Mouse (Mus musculus) hindbrain, embryonic 13.5 days (tissue): ENCODE results near the gene Rrp8. TPM values are rescaled to one million over a fixed set of nuclear protein-coding genes. Genes with fewer than 3 reads are reported as not detected.

Experiments used
- ATAC-seq: fragments of 200-750 bp; cut with Nextera tagmentation; 2 replicates; pipeline ENCODE4 v1.8.0; 2017; ENCODE audit warnings: moderate TSS enrichment; ENCODE audit not compliant: low FRiP score
- H3K27ac ChIP-seq: fragments of 300-500 bp; sonication (generic); 2 replicates; pipeline ENCODE4 v1.5.1; 2015; ENCODE audit warnings: inconsistent platforms, mild to moderate bottlenecking, moderate library complexity
- H3K27me3 ChIP-seq: fragments of 300-500 bp; sonication (generic); 2 replicates; pipeline ENCODE4 v1.6.1; 2015; ENCODE audit warnings: mild to moderate bottlenecking, inconsistent platforms
- H3K36me3 ChIP-seq: fragments of 300-500 bp; sonication (generic); 2 replicates; pipeline ENCODE4 v1.6.1; 2015; ENCODE audit warnings: mild to moderate bottlenecking, inconsistent platforms
- H3K4me1 ChIP-seq: fragments of 300-500 bp; sonication (generic); replicated peaks from 2 replicates; pipeline ENCODE4 v1.6.1; 2015; ENCODE audit warnings: inconsistent platforms
- H3K4me2 ChIP-seq: fragments of 300-500 bp; sonication (generic); 2 replicates; pipeline ENCODE4 v1.6.1; 2015; ENCODE audit warnings: inconsistent platforms, mild to moderate bottlenecking, moderate library complexity
- H3K4me3 ChIP-seq: fragments of 300-500 bp; sonication (generic); 2 replicates; pipeline ENCODE4 v1.5.1; 2015; ENCODE audit warnings: mild to moderate bottlenecking, inconsistent platforms
- H3K9ac ChIP-seq: fragments of 300-500 bp; sonication (generic); 2 replicates; pipeline ENCODE4 v1.6.1; 2015; ENCODE audit warnings: mild to moderate bottlenecking, inconsistent platforms
- H3K9me3 ChIP-seq: fragments of 300-500 bp; sonication (generic); 2 replicates; pipeline ENCODE4 v1.6.1; 2016; ENCODE audit warnings: inconsistent platforms
- WGBS: fragments of 180-500 bp; shearing (Covaris S2); methylation state at CpG from one replicate; pipeline ENCODE4 v1.1.7; 2015; 5-methylcytosine and 5-hydroxymethylcytosine counted together
- polyA plus RNA-seq: library from polyadenylated mRNA; unstranded; fragments of >200 nt; fragmentation: Nextera tagmentation; extraction: Ambion mirVana; gene quantifications from 2 replicates; pipeline ENCODE4 v1.2.1, GENCODE M21; 2015

The Rrp8 gene
- 25.8 and 28.0 TPM in 2 replicates for polyA plus RNA-seq

DNA sequence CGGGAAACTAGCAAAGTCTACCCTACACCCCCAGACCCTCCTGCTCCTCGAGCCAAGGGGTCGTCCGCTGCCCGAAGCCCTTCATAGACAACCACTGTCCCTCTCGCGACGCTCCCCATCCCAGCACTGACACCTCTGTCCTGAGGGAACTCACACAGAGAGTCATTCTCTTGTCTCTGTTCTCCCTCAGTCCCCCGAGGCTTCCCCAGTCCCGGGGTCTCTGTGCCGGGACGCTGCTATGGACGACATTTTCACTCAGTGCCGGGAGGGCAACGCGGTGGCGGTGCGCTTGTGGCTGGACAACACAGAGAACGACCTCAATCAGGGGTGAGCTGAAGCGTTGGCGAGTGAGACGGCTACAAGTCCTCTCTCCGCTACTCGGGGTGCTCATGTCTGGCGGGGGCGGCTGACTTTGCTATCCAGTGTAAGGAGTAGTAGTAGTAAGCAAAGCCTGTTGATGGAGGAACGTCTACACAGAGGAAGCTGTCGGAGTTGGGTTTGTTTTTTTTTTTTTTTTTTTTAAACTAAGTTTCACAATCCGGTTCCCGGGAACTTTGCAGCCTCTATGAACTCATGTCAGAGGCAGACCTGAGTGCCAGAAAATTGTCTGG is at the start of gene Rrp8:
TSS of gene Rrp8 (minus strand) at position 475 of the 611 bp plus-strand sequence.
- peaks cover 50% of the 10 kb centered on the region for H3K36me3 ChIP-seq

DNA sequence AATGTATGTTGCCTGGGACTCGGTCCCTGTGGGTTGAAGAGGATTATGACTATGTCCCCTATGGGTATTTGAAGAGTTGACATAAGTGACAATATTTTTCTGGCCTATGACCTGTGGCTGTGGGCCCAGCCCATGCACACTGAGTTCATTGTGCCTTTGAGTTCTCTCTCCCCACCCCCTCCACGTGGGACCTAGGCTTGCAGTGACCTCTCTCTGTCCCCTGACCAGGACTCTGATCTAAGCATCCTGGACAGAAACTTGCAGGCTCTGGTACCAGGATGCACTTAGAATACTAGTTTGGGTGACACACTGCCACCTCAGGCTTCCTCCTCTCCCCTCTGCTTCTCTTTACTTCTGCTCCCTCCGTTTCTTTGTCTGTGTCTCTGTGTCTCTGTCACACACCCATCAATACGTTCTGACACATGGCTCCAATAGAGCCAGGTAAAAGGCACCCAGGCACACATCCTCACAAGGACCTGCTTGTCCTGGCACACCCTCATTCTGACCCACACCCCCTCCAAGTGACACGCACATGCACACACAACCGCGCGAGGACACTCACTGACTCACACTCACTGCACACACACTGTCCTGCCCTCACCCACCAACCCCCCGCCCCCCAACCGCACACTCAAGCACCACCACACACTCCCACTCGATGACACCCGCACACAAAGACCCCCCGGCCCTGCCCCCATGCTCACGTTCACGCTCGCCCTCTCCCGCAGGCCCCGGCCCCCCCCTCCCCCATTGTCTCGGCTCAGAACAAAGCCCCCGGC is 49.5 kb upstream of the Rrp8 start:
- WGBS = 5% methylated on average over 19 of the region's 20 CpGs
- Histone ChIP-seq H3K4me1 (peaks cover 58% of the 10 kb centered on the region), H3K36me3 (peaks cover 29% of the 10 kb centered on the region), H3K9ac (peak overlapping the region; percentile 100), H3K9me3 (no peaks in the 10 kb centered on the region), H3K27me3 (no peaks in the 10 kb centered on the region), H3K4me3 (peak overlapping the region; percentile 90), H3K4me2 (peak overlapping the region; percentile 94), H3K27ac (peak overlapping the region; percentile 99)
- ATAC-seq = peak; percentile 74

More for the DNA sequence above, at the start of gene Rrp8:
- H3K27me3 ChIP-seq = no peaks in the 10 kb centered on the region
- no peaks in the 10 kb centered on the region for H3K9me3 ChIP-seq
- H3K9ac ChIP-seq = peak within 1 kb of the TSS; percentile 91
- H3K4me2 ChIP-seq = peak within 1 kb of the TSS; percentile 90
- WGBS = under 1% methylated on average over 30 of the region's 30 CpGs
- H3K4me1 ChIP-seq = peaks cover 35% of the 10 kb centered on the region
- ATAC-seq = 0 out of 2 replicates have a peak, but pooled peaks have one; percentile 7
- H3K27ac ChIP-seq = peak within 1 kb of the TSS; percentile 81
- H3K4me3 ChIP-seq = peak within 1 kb of the TSS; percentile 80

DNA sequence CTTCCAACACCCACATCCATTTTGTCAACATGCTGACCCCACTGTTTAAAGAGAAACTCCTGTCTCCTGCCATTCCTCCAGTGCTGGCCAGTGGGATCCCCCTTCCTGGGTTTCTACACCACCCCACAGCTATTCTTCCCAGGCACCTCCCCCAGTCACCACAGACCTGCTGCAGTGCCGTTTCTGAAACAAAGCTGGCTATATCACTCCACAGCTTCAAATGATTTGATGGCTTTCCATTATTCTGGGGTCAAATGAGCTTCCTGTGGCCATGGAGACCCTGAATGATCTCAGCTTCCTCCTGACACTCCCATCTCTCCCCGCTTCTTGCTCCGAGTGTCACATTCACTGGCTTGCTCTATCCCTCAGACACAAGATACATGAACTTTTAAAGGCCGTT is 47.4 kb upstream of the Rrp8 start:
- no peaks in the 10 kb centered on the region for H3K9me3 ChIP-seq
- ATAC-seq = no peak
- 9% methylated on average over 4 of the region's 4 CpGs for WGBS
- peak overlapping the region; percentile 59; the same call in 1 of the 2 replicates for H3K27ac ChIP-seq
- H3K4me2 ChIP-seq = peak overlapping the region; percentile 94
- H3K4me3 ChIP-seq = peak overlapping the region; percentile 90
- peaks cover 75% of the 10 kb centered on the region for H3K4me1 ChIP-seq
- peak overlapping the region; percentile 63 for H3K9ac ChIP-seq
- peaks cover 50% of the 10 kb centered on the region for H3K36me3 ChIP-seq
- no peaks in the 10 kb centered on the region for H3K27me3 ChIP-seq

DNA sequence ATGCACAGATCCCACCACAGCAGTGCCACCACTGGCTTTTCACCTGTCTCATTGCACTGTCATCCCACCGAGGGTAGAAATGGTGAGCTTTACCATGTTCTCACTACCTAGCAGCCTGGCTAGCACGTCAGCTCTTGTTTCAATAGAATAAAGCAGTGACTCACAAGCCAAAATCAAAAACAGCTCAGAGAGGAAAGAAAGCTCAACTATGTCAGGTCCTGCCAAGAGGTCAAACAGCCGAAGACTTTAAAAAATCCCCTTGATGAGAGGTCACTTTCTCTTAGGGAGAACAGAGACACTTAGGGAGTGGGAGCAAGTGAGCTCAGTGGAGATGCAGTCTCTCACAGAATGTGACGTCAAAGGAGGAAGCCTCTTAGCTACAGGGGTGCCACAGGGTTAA is 46.7 kb upstream of the Rrp8 start:
- H3K36me3 ChIP-seq = peaks cover 57% of the 10 kb centered on the region
- H3K9me3 ChIP-seq = no peaks in the 10 kb centered on the region
- H3K27me3 ChIP-seq = no peaks in the 10 kb centered on the region
- H3K27ac ChIP-seq = no peak overlapping the region
- 51% methylated on average over 4 of the region's 4 CpGs for WGBS
- peak overlapping the region; percentile 63 for H3K9ac ChIP-seq
- H3K4me3 ChIP-seq = peak overlapping the region; percentile 90; the same call in 1 of the 2 replicates
- ATAC-seq = no peak
- peaks cover 81% of the 10 kb centered on the region for H3K4me1 ChIP-seq
- H3K4me2 ChIP-seq = peak overlapping the region; percentile 94

DNA sequence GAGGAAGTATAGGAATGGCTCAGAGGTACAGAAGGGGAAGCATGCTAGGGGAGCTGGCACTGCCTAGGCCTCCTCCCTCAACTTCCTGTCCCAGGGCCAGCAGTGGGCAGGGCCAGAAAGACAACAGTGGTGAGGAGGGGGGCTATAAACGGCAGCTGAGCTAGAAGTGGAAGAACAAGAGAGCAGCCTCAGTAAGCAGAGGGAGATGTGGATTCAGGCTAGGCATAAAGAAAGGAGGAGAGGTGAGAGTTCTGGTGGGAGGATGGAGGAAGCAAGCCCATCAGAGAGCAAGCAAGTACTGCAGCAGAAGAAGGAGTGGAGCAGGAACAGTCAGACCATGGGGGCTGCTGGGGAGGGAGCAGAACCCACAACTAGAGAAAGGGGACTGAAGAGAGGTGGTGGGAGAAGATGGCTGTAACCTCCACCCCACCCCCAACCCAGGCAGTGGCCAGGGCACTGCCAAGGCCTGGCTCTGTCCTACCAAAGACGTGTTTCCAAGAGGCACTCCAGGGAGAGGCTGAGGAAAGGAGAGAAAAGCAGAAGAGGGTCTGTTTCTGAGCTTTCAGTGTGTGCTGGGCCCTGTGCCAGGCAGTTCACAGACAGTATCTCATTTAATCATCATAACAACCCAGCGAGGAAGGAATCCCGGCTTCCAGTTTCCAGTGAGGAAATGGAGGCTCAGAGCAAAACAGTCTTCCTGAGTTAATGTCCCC is 41.5 kb upstream of the Rrp8 start:
- H3K27ac ChIP-seq = peak overlapping the region; percentile 72
- peak overlapping the region; percentile 66 for H3K9ac ChIP-seq
- peaks cover 70% of the 10 kb centered on the region for H3K36me3 ChIP-seq
- H3K4me2 ChIP-seq = peak overlapping the region; percentile 43
- WGBS = 39% methylated on average over 4 of the region's 4 CpGs
- ATAC-seq = peak; percentile 83
- no peaks in the 10 kb centered on the region for H3K9me3 ChIP-seq
- H3K4me3 ChIP-seq = peak overlapping the region; percentile 10; the same call in 1 of the 2 replicates
- H3K4me1 ChIP-seq = peaks cover 90% of the 10 kb centered on the region
- no peaks in the 10 kb centered on the region for H3K27me3 ChIP-seq

DNA sequence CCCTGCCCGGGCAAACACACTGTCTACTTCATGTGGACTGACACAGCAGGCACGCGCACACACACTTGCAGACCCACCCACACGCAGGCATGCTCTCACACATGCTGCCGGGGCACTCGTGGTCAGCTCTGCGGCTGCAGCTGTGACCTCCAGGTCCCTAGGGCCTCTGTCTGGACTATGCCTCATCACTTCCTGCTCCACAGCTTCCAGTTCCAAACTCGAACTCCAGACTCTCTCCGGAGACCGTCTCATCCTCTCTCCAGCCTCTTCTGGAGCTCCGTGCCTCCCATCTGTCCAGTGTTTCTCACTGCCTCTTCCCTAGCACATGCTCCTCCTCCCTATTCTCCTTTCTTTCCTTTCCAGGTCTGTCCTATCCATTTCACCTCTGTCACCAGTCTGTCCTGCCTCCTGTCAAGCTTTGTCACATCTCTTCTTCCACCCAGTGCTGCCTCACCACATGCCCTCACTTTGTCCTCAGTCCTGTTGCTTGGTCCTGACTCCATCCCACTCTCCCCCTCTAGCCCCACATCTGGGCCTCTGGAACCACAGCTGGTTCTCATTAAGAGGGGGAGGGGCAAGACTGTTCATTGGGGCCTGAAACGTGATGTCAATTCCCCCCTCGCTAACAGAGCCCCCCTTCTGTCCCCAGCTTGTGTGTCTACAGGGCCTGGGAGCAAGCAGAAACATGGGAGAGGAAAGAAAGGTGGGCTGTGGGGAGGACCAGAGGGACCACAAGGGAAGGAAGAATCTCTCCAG is 40.8 kb upstream of the Rrp8 start:
- peak overlapping the region; percentile 14; the same call in 1 of the 2 replicates for H3K4me3 ChIP-seq
- WGBS = 44% methylated on average over 13 of the region's 13 CpGs

DNA sequence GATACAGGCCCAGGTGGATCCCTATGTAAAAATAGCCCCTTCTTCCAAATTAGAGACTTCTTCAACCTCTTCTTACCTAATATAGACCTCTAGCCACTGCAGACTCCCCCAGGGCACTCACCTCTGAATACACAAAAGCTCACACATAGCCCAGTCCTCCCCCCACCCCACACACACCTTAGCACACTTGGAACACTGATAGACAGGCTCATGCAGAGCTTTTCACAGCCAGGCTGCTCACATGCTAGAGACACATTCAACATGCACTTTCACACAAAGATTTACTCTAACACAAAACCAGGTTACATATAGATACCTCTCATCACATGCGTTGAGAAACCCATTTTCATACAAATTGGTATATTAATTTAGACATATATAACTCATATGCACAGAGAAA is 40.1 kb upstream of the Rrp8 start:
- H3K9ac ChIP-seq = no peak overlapping the region
- 78% methylated on average over 1 of the region's 1 CpGs for WGBS
- H3K4me2 ChIP-seq = peak overlapping the region; percentile 43
- H3K36me3 ChIP-seq = peaks cover 69% of the 10 kb centered on the region
- no peak overlapping the region for H3K27ac ChIP-seq
- H3K4me1 ChIP-seq = peaks cover 81% of the 10 kb centered on the region
- no peak overlapping the region for H3K4me3 ChIP-seq
- no peak for ATAC-seq
- H3K9me3 ChIP-seq = no peaks in the 10 kb centered on the region
- no peaks in the 10 kb centered on the region for H3K27me3 ChIP-seq

More for the DNA sequence above, 40.8 kb upstream of the Rrp8 start:
- peak overlapping the region; percentile 72 for H3K27ac ChIP-seq
- no peaks in the 10 kb centered on the region for H3K27me3 ChIP-seq
- H3K4me1 ChIP-seq = peaks cover 87% of the 10 kb centered on the region
- H3K36me3 ChIP-seq = peaks cover 69% of the 10 kb centered on the region
- no peaks in the 10 kb centered on the region for H3K9me3 ChIP-seq
- H3K4me2 ChIP-seq = peak overlapping the region; percentile 43
- peak; percentile 43 for ATAC-seq
- H3K9ac ChIP-seq = peak overlapping the region; percentile 66

DNA sequence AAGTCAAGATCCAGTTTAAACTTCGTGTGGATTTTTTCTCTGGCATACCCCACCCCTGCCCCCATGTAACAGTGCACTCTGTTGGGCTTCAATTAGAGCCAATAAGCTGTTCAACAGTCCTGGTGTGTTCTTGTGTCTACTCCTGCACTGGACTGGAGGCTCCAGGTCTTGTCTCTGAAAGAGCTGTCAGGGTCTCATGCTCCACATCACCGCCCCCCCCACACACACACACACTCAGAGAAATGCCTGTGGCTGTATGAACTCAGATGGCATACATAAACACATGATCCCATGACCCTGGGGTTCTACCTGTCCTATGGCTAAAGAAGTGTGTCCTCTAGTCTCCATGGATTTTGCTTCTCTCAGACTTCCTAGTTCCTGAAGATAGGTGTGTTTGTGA is 38.8 kb upstream of the Rrp8 start:
- WGBS = 91% methylated on average over 2 of the region's 2 CpGs
- Histone ChIP-seq H3K4me1 (peaks cover 82% of the 10 kb centered on the region), H3K9ac (no peak overlapping the region), H3K4me3 (no peak overlapping the region), H3K27ac (no peak overlapping the region), H3K27me3 (no peaks in the 10 kb centered on the region), H3K9me3 (no peaks in the 10 kb centered on the region), H3K4me2 (no peak overlapping the region), H3K36me3 (peaks cover 69% of the 10 kb centered on the region)
- no peak for ATAC-seq

DNA sequence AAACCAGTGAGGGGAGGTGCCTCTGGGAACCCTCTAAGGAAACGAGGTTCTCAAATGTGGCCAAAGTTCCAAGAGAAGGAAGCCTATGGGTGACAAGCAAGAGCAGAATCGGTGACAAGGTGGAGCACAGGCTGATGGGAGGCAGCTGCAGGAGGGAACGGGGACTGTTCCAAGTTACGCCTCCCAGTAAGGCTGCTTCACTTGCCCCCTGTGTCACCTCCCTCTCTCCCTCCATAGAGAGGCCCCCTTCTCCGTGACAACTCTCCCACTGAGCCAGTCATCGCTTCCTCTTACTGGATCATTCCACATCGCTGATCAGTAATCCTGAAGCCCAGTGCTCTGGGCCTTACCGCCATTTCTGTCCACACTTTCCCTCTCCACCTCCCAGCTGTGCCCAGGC is 37.5 kb upstream of the Rrp8 start:
- no peaks in the 10 kb centered on the region for H3K9me3 ChIP-seq
- H3K4me3 ChIP-seq = no peak overlapping the region
- H3K36me3 ChIP-seq = peaks cover 68% of the 10 kb centered on the region
- WGBS = 49% methylated on average over 8 of the region's 8 CpGs
- ATAC-seq = no peak
- H3K27ac ChIP-seq = peak overlapping the region; percentile 19; the same call in 1 of the 2 replicates
- H3K9ac ChIP-seq = no peak overlapping the region
- H3K4me2 ChIP-seq = no peak overlapping the region
- H3K4me1 ChIP-seq = peaks cover 82% of the 10 kb centered on the region
- no peaks in the 10 kb centered on the region for H3K27me3 ChIP-seq

DNA sequence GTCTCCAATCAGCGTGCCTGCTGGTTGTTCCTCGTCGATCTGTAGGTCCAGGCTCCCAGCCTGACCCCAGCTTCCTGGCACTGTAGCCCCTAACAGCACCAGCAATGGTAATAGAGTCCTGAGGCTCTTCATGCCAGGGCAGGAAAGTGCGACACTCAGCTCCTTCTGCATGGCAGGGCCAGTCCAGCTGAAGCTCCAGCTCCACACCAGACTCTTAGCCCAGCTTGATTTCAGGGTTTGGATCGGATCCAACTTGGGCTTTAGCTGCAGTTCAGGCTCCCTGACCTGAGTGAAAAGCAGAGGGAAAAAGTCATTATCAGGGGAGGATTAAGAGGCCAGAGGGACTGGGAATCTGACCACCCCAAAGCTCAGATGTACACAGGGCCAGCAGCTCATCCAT is 35.9 kb upstream of the Rrp8 start:
- H3K4me1 ChIP-seq = peaks cover 81% of the 10 kb centered on the region
- no peak overlapping the region for H3K27ac ChIP-seq
- ATAC-seq = no peak

DNA sequence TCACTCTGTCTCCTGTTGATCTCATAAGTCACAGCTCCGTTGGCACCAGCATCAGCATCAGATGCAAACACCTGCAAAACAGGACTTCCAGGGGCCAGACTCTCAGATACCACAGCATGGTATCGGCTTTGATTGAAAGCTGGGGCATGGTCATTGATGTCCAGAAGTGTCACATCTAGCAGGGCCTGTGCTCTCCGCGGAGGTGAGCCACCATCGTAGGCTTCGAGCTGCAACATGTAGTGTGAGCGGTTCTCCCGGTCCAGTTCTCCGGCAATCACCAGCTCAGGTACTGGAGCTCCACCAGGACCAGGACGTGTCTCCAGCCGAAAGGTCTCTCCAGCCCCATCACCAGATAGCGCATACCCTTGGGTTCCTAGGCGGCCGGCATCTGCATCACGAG is 35.1 kb upstream of the Rrp8 start:
- no peak for ATAC-seq
- no peak overlapping the region for H3K4me2 ChIP-seq
- WGBS = 96% methylated on average over 15 of the region's 15 CpGs
- peaks cover 72% of the 10 kb centered on the region for H3K36me3 ChIP-seq
- H3K4me3 ChIP-seq = no peak overlapping the region
- H3K4me1 ChIP-seq = peaks cover 81% of the 10 kb centered on the region
- no peak overlapping the region for H3K9ac ChIP-seq
- no peaks in the 10 kb centered on the region for H3K9me3 ChIP-seq
- H3K27me3 ChIP-seq = no peaks in the 10 kb centered on the region
- no peak overlapping the region for H3K27ac ChIP-seq

More for the DNA sequence above, 35.9 kb upstream of the Rrp8 start:
- 83% methylated on average over 5 of the region's 5 CpGs for WGBS
- no peak overlapping the region for H3K4me3 ChIP-seq
- no peak overlapping the region for H3K9ac ChIP-seq
- H3K36me3 ChIP-seq = peaks cover 69% of the 10 kb centered on the region
- no peaks in the 10 kb centered on the region for H3K27me3 ChIP-seq
- H3K9me3 ChIP-seq = no peaks in the 10 kb centered on the region
- no peak overlapping the region for H3K4me2 ChIP-seq
